Mouse (Mus musculus): ENCODE data around the gene Gmppa.

Gene Gmppa

DNA sequence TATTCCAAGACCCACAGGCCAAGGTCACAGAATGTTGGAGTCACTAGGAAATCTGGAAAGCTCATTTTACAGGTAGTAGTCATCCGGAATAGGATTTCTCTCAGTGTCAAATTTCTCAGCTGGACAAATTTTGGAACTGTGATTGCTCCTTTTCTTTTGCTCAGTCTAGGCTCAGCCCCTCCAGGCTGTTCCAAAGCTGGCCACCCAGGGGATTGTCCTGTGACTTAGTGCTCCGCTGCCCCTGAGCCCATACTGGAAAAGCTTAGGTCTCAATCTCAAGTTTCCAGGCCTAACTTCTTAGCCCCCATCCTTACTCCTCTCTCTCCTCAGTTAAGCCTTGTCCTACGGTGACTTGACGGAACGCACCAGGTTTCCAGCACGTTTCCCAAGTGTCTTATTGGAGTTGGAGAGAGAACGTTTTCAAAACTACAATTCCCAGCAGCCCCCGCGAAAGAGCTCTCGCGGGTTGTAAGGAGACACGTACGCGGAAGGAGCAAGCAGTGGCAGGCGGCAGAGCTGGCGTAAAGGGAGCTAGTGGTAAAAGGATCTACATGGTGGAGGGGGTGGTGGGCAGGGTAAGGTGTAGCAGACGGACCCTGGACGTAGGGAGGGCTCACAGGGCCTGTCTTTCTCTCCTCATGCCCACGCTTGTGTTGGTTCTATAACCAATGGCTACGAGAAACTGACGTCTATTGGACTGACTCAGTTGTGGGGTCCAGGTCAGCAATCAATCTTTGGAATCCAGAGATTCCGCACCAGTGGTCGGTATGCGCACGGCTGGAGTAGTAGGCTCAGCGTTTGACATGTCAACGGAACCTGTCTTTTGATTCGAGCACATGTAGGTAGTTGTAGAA lies at the start of gene Gmppa:
Gene Gmppa, plus strand, starts transcription at position 456 of the 854 bp plus-strand sequence.
- no peak for TF ChIP-seq GATA4 (IDR thresholded peaks at IDR 0.05; ENCODE audit: insufficient replicate concordance, low read length)

DNA sequence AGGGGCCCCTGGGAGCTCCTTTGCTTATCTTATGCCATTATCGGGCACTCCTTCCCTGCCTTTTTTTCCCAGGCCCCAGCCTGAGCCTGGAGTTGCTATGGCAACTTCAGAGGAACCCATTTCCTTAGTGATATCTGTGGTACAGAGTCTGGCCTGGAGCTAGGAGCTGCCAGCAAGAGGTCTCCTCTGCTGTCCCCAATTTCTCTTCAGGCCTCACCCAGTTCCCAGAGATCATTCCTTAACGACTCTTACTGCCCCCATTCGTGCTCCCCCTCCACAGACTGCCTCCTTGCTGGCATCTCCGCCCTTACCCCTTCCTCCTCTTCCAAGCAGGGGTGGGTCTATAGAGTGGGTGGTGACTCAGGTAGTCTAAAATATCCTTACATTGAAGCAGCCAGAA lies 49.6 kb upstream of the Gmppa start:
- no peak for TF ChIP-seq GATA4 (IDR thresholded peaks at IDR 0.05; ENCODE audit: insufficient replicate concordance, low read length)

DNA sequence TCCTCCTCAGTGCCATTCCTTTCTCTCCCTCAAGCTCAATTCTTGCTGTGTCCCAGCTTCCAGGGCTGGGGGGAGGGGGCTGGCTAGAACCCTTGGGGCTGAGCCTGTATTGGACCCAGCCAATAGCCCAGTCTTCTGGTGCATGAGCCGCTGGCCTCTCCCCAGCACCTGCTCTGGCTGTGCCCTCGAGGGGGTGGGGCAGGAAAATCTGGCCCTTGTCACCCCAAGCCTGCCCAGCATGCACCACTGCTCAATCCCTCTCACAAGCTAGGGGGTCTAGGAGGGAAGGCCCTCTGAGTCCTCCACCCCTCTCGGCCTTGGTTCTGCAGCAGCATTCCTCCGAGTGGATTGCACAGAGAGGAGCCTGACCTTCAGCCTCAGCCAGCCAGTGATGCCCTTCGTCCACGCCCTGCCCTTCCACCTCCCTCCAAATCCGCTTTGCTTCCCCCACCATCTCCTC lies 48.2 kb upstream of the Gmppa start:
- no peak for TF ChIP-seq GATA4 (IDR thresholded peaks at IDR 0.05; ENCODE audit: insufficient replicate concordance, low read length)

DNA sequence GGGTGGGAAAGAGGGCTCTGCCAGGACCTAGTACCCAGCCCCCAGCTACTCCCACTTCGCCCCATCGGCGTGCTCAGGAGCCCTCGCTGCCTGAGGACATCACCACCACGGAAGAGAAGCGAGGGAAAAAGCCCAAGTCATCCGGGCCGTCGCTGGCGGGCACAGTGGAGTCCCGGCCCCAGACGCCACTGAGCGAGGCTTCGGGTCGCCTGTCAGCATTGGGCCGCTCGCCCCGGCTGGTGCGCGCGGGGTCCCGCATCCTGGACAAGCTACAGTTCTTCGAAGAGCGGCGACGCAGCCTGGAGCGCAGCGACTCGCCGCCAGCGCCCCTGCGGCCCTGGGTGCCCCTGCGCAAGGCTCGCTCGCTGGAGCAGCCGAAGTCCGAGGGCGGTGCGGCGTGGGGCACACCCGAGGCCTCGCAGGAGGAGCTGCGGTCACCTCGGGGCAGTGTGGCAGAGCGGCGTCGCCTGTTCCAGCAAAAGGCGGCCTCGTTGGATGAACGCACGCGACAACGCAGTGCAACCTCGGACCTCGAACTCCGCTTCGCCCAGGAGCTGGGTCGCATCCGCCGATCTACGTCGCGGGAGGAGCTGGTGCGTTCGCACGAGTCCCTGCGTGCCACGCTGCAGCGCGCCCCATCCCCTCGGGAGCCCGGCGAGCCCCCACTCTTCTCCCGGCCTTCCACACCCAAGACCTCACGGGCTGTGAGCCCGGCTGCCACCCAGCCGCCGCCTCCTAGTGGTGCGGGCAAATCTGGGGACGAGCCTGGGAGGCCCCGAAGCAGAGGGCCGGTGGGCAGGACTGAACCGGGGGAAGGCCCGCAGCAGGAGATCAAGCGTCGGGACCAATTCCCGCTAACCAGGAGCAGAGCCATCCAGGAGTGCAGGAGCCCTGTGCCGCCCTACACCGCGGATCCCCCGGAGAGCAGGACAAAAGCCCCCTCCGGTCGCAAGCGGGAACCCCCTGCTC lies 47.5 kb upstream of the Gmppa start:
- no peak for TF ChIP-seq GATA4 (IDR thresholded peaks at IDR 0.05; ENCODE audit: insufficient replicate concordance, low read length)

DNA sequence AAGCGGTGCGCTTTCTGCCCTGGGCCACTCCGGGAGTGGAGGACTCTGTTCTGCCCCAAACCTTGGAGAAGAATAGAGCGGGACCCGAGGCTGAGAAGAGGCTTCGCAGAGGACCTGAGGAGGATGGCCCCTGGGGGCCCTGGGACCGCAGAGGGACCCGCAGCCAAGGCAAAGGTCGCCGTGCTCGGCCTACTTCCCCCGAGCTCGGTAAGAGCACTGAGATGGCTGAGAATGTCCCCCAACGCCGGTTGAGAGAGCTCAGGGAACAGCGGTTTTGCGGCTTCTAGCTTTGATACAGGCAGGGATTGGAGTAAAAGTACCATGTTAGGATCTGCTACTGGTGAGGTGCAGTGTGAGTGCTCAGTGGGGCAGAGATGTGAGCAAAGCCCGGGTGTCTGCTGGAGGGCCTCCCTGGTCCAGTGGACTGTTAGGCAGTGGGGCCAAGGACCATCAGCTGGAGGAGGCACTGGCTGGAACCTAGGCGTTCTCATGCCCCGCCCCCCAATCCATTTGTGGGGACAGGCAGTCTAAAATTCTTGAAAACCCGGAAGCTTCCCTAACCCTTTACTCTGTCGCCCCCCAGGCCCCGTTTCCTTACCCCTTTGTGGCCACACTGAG lies 46.7 kb upstream of the Gmppa start:
- TF ChIP-seq GATA4 (IDR thresholded peaks at IDR 0.05; ENCODE audit: insufficient replicate concordance, low read length) = no peak

DNA sequence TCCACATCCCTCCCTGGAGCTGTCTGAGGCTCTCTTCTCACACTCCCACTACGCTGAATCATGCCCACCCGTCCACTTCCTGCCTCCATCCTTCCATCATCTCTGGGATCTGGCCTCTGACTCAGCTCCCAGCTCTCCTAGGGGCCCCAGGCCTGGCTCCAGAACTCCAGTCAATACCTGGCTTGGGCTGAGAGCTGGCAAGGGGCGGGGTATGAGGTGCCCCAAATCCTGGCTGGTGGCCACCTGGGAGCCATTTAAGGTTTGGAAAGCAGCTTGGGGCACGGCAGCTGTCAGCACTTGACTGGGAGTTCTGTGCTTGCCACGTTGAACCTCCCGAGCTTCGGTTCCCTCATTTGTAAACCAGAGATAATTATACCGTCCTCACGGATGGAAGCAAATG lies 42.6 kb upstream of the Gmppa start:
- TF ChIP-seq GATA4 (IDR thresholded peaks at IDR 0.05; ENCODE audit: insufficient replicate concordance, low read length) = no peak

DNA sequence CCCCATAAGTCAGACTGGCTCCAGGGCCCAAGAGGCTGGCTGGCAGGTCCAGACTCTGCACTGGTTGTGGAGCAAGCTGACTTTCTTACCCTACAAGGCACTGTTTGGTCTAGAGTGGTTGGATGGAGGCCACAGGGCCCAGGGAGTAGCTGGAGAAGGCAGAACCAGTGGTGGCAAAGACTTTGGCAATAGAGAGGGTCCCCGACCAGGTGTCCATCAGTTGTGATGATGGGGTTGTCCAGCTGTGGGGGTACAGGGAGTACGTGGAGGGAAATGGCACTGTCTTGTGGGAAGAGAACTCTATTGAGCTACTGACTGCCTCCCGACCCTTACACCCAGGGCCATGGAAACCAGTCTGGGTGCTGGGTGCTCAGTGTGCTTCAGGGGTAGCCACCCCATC lies 41.9 kb upstream of the Gmppa start:
- no peak for TF ChIP-seq GATA4 (IDR thresholded peaks at IDR 0.05; ENCODE audit: insufficient replicate concordance, low read length)

DNA sequence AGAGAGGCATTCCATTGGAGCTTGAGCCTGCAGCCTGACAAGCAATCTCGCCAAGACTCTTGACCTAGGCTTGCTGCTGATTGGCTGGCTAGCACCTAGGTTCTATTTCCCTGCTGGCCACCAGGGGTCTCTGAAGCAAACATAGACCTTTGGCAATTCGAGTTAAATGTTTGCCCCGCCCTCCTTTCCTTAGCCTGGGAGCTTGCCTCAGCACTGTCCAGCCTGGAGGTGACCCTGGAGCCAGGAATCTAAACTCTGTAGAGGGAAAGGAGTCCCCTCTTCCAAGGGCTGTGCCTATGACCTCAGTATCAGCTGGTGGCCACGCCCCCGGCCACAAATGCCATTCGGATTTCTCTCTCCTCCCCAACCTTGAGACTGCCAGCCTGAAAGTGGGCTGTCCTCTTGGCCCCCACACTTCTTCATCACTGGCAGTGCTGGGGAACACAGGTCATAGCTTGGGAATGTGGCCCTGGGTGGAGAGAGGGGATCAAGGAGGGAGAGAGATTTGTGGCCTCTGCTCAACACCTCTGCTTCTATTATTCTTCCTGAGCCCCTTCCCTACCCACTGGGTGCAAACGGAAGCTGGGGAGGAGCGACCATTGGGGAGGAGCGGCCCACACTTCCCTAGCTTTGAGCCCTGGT lies 36.8 kb upstream of the Gmppa start:
- TF ChIP-seq GATA4 (IDR thresholded peaks at IDR 0.05; ENCODE audit: insufficient replicate concordance, low read length) = no peak

DNA sequence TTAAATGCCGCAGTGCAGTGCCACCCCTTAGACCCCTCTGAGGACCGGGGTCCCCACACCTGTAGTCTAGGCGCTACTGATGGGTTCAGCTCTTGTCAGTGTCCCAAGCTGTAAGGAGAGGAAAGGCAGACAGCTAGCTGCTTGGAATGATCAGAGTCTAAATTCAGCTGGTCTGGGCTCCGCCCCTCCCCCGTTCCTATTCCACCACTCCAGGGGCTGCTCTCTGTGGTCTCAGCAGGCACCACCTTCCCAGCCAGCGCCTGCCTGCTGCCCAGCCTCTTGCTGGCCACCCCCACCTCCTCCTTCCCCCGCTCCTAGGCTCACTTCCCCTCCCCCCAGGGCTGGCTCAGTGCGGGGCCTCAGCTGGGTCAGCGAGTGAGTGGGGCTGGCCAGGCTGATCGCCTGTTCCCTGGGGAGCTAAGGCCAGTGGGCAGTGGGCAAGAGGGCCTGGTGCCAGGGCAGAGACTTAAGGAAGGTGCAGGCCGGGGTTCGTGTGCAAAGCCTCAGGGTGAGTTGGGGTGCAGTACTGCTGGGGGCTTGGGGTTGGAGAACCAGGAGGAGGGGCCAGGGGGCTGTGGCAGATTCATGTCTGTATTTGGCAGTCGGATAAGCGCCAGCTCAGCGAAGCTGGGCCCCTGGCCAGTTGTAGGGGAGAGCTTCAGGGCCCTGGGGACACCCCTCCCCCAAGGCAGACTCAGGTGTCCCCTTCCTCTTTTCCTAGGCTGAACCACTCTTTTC lies 35.8 kb upstream of the Gmppa start:
- TF ChIP-seq GATA4 (IDR thresholded peaks at IDR 0.05; ENCODE audit: insufficient replicate concordance, low read length) = no peak

DNA sequence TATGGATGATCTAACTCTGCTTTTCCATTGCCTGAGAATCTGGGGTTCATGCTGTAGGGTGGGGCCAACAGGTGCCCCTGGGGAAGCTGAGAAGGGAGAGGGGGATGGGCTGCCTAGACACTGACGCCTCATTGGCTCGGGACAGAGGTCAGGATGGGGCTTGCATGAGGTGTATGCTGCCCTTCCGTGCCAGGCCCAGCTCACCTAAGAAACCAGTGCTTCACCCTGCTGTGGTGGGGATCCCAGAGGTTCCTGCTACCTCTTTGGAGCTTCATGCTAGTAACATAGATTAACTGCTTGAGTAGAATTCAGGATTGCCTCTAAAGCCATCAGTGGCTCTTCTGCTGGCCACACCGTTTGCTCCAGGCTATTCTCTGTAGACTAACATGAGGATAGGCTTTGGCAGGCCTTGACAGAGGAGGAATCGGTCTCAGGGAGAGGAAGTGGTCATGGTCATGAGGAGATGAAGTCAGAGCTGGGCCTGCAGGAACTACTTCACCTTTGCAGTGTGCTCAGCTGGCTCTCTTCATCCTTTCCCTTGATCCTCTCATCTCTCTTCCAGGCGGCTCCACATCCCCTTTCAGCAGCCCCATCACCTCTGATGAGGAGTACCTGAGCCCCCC lies 35.1 kb upstream of the Gmppa start:
- no peak for TF ChIP-seq GATA4 (IDR thresholded peaks at IDR 0.05; ENCODE audit: insufficient replicate concordance, low read length)

DNA sequence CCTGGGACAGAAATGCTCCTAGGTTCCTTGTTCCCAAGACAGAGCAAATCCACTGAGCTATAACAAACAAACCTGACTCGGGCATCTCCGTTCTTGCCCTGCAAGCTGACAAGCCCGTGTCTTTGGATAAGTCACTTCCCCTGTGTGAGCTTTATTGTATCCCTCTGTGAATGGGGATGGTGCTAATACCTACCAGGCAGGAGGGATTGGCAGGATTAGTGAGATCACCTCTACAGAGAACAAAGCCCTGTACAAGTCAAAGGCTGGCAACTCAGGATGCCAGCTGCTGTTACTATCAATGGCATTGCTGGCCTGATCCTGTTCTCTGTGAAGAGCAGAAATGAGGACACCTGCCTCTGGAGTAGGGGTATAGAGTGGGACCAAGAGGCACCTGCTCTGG lies 30.2 kb upstream of the Gmppa start:
- TF ChIP-seq GATA4 (IDR thresholded peaks at IDR 0.05; ENCODE audit: insufficient replicate concordance, low read length) = no peak

DNA sequence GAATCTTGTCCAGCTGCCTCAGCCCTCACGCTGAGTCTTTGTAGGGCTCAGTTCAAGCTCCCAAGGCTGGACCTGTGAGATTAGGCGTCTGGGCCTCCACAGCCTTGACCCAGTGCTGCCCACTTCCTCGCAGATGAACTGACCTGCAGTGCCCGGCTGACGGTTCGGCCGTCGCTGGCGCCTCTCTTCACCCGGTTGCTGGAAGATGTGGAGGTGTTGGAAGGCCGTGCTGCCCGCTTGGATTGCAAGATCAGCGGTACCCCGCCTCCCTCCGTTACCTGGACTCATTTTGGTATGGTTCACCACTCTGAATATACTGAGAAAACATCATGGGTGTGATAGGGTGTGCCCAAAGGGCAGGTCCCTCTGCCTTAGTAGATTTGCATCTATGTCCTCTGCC lies 29.6 kb upstream of the Gmppa start:
- TF ChIP-seq GATA4 (IDR thresholded peaks at IDR 0.05; ENCODE audit: insufficient replicate concordance, low read length) = no peak

DNA sequence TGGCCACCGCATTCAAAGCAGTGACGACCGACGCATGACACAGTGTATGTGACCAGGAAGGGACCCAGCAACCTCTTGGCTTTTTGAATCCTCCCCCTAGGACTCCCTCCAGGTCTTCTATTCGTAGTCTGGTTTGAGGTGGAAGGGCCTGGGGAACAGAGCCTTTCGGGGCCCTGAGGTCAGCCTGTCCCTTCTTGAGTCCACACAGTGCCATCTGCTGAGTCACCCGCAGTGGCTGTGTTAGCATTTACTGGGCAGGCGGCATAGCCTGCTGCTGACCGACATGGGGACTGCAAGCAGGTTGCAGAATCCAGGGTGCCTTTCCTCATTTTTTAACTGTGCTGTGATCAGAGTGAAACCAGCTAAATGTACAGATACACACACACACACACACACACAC lies 28.7 kb upstream of the Gmppa start:
- no peak for TF ChIP-seq GATA4 (IDR thresholded peaks at IDR 0.05; ENCODE audit: insufficient replicate concordance, low read length)

DNA sequence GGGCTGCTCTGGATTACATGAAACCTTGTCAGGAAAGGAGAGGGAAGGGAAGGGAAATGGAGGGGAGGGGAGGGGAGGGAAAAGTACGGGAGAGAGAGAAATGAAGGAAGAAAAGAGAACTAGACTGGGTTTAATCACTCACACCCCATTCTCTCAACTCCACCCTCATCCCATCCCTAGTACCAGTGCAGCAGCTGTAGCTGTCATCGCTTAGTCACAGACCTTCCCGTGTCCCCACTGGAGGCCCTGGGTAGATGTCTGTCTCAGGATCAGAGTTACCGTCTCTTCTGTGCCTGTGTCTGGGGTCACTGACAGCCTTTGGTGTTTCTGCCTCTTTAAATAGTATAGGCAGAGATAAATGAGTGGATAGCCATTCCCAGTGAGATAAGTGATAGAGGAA lies 27.5 kb upstream of the Gmppa start:
- TF ChIP-seq GATA4 (IDR thresholded peaks at IDR 0.05; ENCODE audit: insufficient replicate concordance, low read length) = no peak
